Mouse (Mus musculus) gastrocnemius, adult 2 months (tissue): ENCODE results near the gene Pcsk1. TPM values are rescaled to one million over a fixed set of nuclear protein-coding genes. Genes with fewer than 3 reads are reported as not detected.

Experiments used
- DNase-seq: peaks from one replicate; pipeline ENCODE4 v3.0.0; 2022
- H3K27ac ChIP-seq: fragments of 200-600 bp; 2 replicates; pipeline ENCODE4 v1.8.1; 2022; ENCODE audit warnings: mild to moderate bottlenecking
- H3K4me3 ChIP-seq: fragments of 200-600 bp; 2 replicates; pipeline ENCODE4 v1.8.1; 2022; ENCODE audit warnings: mild to moderate bottlenecking, moderate library complexity
- CTCF ChIP-seq: fragments of 200-600 bp; IDR thresholded peaks from 2 replicates; pipeline ENCODE4 v1.8.1; 2022; ENCODE audit warnings: antibody characterized with exemption, mild to moderate bottlenecking, moderate library complexity
- intact Hi-C: fragments of 180-260 bp; cut with DNase I; formaldehyde crosslinking; loops from one replicate; pipeline ENCODE4 v1.15.1; 2025
- long read RNA-seq, 2 experiments: library from polyadenylated mRNA; stranded (forward); transcript quantifications; one replicate each; pipeline ENCODE4 v2.0.0; 2021
- total RNA-seq, 2 experiments: library from RNA; stranded (reverse); gene quantifications; 2 replicates each; pipeline ENCODE4 v1.2.3; 2021

Pcsk1 gene
- total RNA-seq: under 1 TPM; 0.15 to 0.50 TPM
- long read RNA-seq, experiment 1, full-length matches to known transcripts: 1 of 1 reads
- long read RNA-seq, experiment 1, partial matches to known transcripts: 0 of 1 reads
- long read RNA-seq, experiment 1, other reads (novel, unspliced or antisense): 0 of 1 reads
- long read RNA-seq, experiment 2: 0 reads

DNA sequence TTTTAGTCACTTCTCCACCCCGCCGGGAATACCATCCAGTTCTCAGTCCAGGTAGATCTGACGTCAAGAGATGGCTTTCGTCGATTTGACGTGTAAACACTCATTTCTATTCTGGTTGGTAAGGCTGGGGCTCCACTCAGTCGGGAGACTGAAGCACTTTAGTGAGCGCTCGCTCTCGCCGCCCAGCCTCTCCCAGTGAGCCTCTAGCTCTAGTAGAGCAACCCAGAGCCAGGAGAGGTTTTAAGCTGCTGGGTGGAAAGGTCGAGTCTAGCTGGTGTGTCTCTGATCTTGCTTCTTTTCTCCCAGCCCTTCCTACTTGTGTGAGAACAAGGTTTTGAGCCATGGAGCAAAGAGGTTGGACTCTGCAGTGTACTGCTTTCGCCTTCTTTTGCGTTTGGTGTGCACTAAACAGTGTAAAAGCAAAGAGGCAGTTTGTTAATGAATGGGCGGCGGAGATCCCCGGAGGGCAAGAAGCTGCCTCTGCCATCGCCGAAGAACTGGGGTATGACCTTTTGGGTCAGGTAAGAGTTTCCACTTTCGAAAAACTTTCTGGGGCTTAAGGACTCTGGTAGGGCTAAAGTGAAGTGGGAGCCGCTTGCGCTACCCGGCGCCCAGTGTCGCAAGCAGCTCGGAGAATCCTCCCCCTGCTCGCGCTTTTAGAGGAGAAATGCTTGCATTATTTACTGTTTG lies at the start of gene Pcsk1:
TSS of gene Pcsk1 (plus strand) at position 106 of the 690 bp plus-strand sequence.
- no peak for DNase-seq
- no peak for TF ChIP-seq CTCF
- H3K27ac ChIP-seq: no peak within 1 kb of the TSS
- H3K4me3 ChIP-seq: peak within 1 kb of the TSS; percentile 62
- intact Hi-C loops: no loop called here

DNA sequence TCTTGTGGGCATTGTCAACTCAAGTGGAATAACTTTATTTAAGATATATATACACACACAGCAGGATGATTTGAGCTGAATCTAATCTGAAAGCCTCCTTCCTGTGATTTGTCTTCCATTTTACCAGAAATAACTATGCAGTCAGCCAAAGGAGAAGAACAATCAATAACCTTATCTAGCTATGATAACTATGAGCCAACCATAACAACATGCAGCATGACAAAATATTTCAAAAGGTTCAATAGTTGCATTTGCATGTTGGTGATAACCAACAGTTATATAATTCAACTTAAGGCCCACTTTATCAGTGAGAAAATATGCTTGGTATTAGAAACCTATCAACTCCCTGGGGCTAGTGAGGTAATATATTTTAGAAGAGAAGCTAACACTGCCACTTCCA lies 30.8 kb upstream of the Pcsk1 start:
- no peak for DNase-seq
- no peak for TF ChIP-seq CTCF
- Histone ChIP-seq H3K4me3 (no peak overlapping the region), H3K27ac (no peak overlapping the region)
- intact Hi-C loops: no loop called here

DNA sequence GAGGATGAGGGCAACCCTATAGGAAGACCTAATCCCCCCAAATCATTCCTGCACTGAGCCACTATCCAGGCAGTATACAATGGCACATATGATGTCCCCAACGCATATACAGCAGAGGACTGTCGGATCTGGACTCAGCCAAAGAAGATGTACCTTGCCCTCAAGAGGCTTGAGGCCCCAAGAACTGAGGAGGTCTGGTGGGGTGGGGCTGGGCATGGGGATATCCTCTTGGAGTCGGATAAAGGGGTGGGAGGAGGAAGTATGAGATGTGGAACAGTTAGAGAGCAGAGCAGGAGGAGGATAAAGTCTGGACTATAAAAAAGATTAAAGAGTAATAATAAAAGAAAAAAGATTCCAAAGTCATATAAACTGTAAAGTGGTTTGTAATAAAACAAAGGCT lies 25.7 kb upstream of the Pcsk1 start:
- H3K4me3 ChIP-seq: no peak overlapping the region
- intact Hi-C loops: no loop called here
- no peak overlapping the region for H3K27ac ChIP-seq
- no peak for DNase-seq
- no peak for TF ChIP-seq CTCF

DNA sequence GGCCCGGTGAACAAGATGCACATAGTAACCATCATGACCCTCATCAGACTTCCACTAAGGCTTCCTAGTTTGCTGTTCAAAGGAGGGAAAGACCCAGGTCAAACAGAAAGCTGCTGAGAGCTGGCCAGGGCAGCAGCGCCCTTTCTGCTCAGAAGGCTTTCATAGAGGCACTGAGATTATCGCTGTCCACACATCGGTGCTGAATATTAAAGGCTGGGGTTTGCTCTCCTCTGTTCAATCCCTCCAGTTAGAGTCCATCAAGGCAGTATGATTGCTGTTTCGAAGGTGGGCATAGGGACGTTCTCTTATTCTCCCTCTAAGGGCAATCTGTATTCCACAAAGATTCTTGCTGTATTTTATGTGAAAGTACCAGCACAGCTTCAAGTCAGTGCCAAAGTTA lies 1.0 kb upstream of the Pcsk1 start:
- intact Hi-C loops: no loop called here
- no peak overlapping the region for H3K4me3 ChIP-seq
- no peak overlapping the region for H3K27ac ChIP-seq
- no peak for TF ChIP-seq CTCF
- DNase-seq: no peak

DNA sequence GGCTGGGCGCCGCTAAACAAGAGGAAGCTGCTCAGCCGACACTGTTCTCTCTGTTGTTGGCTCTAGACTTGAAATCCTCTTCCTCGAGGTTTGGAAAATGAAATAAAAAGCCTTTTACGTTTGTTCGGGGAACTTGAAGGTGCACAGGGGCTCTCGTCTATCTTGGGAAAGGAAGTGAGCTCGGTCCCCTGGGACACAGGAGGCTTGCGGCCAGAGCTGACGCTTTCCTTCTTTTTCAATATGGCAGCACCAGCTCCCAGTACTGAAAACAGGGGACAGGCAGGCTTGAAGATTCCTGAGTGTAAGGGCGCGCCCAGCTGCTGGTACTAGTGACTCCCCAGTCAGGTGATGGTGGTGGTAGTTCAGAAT lies 769 bp downstream of the Pcsk1 start:
- intact Hi-C loops: no loop called here

DNA sequence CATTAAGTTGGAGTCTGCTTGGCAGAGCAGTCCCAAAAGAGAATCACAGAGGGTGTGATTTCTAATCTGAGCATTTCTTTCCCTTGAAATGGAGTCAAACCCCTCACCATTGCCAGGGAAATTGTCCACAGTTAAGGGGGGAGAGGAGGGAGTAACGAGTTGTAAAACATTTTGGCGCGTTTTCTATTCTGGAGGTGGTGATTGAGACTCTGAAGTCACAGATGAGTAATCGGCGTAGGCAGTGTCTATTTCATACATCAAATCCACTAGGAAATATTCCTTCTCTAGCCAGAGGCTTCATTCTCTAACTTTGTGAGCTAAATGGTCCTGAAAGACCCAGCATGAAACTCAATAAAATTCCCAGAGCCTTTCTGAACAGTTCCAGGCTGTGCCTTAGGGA lies 1.4 kb downstream of the Pcsk1 start:
- DNase-seq: no peak
- no peak for TF ChIP-seq CTCF
- intact Hi-C loops: no loop called here
- Histone ChIP-seq H3K27ac (no peak overlapping the region), H3K4me3 (no peak overlapping the region)

More for the DNA sequence above, 769 bp downstream of the Pcsk1 start:
- TF ChIP-seq CTCF: no peak
- Histone ChIP-seq H3K27ac (no peak overlapping the region), H3K4me3 (peak overlapping the region; percentile 62)
- no peak for DNase-seq

DNA sequence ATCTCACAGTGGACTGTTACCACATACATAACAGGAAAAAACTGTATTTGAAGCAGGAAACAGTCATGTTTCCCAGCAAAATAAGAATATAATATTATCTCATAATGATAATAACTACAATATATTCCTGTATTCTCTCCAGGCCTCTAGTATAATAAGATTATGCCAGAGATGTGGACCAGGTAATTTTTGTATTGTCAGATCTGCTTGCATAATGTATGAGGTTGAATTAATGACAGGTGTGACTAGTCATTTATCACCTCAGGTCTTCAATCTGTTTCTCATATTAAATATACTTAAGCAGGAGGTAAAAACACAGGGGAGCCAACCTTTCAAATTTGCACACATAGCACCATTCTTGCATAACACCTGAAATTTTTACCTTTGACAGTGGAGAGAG lies 5.9 kb downstream of the Pcsk1 start:
- DNase-seq: no peak
- H3K27ac ChIP-seq: no peak overlapping the region
- no peak for TF ChIP-seq CTCF
- intact Hi-C loops: no loop called here
- no peak overlapping the region for H3K4me3 ChIP-seq

DNA sequence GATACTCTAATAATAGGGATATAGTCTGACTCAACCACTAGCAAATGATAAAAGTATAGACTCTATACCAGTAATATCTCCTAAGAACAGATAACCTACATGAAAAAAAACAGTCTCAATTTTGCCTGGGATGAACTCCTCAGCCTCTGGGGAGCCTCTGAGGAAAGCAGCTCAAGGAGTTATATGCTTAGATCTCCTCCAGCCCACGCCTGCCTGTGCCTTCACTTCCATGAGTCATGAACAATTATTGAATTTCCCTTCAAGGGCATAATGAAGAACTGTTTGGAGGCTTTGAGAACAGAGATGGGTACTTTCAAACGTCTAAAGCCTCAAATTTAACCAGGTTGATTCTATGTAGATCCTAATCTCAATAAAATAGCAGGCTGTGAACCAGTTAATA lies 23.5 kb downstream of the Pcsk1 start:
- intact Hi-C loops: no loop called here
- Histone ChIP-seq H3K4me3 (no peak overlapping the region), H3K27ac (no peak overlapping the region)
- no peak for DNase-seq
- TF ChIP-seq CTCF: no peak

DNA sequence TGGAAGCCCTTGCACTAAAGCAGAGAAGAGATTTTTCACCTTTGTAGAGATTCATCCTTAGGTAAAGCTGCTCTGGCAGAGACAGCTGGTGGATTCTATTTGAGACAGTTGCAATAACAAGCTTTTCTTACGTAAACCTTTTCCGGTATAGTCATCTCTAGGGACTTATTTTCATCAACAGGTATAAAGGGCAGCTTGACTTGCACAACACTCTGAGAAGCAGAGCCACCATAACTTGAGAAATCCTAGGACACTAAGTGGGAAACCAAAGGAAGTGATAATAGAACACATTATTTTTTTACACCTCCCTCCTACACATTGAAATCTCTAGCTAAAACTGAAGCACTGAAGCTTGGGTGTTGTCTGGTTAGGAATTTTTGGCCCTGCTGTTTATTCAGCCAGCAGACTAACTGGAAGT lies 24.4 kb downstream of the Pcsk1 start:
- Histone ChIP-seq H3K27ac (no peak overlapping the region), H3K4me3 (no peak overlapping the region)
- no peak for TF ChIP-seq CTCF
- DNase-seq: no peak
- intact Hi-C loops: no loop called here

DNA sequence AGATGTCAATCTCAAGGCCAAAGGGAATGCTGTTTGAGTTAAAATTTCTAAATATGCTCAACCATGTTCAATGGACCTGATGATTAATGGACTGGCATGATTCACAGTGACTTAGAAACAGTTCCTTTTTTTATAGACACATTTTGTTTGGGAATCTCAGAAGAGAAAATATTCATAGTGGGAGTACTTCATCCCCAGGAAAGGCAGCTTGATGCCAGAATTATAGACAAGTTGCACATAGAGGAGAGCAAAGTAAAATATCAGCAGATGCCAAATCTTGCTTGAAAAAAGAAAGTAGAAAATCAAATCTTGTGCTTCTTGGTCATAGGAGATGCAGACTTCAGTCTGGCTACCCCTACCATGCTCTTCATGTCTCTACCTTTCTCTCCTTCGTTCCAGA lies 25.2 kb downstream of the Pcsk1 start:
- TF ChIP-seq CTCF: no peak
- H3K4me3 ChIP-seq: no peak overlapping the region
- H3K27ac ChIP-seq: no peak overlapping the region
- intact Hi-C loops: no loop called here
- DNase-seq: no peak

DNA sequence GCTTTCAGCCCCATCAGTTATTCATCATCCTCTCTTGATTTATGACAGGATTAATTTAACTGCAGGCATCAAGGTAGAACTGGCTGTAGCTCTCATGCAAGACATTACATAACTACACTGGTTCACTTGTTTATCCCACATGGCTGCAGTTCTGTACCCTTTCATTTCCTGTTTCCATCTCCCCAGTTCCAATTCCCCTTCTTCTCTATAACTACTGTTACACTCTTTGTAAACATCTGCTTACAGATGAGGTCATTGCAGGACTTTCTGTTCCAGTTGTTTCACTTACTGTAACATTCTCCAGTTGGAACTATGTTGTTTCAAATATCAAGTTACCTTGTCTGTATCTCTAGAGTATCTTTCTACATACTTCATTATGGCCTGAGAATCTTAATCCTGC lies 46.2 kb downstream of the Pcsk1 start:
- Histone ChIP-seq H3K27ac (no peak overlapping the region), H3K4me3 (no peak overlapping the region)
- intact Hi-C loops: no loop called here
- DNase-seq: no peak
- no peak for TF ChIP-seq CTCF

DNA sequence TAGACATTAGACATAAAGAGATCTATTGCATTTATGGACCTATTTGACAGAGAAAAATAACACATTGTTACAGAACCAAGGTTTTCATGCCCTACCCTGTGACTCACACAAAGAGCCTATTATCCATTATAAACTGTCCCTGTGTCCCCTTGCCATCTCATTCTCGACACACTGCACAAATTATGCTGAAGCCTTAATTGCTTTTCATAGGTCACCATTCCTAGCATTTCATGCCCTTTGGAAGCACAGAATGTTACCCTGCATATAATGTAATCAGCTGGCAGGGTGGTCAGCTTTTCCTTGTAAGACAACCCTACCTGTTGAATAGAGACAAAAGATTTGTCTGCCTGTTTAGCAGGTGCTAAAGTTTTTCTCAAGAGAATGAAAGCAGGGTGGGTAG lies 71.0 kb downstream of the Pcsk1 start:
- no peak for TF ChIP-seq CTCF
- intact Hi-C loops: no loop called here
- H3K4me3 ChIP-seq: no peak overlapping the region
- no peak for DNase-seq
- H3K27ac ChIP-seq: no peak overlapping the region

DNA sequence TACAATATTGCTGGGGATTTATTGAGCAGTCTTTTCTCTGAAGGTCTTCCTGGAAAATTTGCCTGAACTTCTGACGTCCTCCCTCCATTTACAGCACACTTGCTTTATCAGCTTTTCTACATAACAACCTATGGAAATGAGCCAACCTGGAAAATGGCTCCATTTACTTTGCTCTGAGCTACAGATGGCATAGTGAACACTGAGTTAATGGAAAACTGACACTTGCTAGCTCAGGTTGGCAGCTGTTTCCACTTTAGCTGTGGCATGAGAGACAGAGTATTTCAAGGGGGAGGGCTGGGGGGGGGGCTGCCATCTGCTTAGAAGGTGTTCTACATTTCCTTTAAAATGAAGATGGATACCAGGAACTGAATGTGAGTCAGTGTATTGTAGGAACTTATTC lies 73.8 kb downstream of the Pcsk1 start:
- DNase-seq: no peak
- intact Hi-C loops: no loop called here
- H3K4me3 ChIP-seq: no peak overlapping the region
- no peak overlapping the region for H3K27ac ChIP-seq
- no peak for TF ChIP-seq CTCF
